ENCODE assay signal across 15 mouse cellular contexts in the genomic region with DNA sequence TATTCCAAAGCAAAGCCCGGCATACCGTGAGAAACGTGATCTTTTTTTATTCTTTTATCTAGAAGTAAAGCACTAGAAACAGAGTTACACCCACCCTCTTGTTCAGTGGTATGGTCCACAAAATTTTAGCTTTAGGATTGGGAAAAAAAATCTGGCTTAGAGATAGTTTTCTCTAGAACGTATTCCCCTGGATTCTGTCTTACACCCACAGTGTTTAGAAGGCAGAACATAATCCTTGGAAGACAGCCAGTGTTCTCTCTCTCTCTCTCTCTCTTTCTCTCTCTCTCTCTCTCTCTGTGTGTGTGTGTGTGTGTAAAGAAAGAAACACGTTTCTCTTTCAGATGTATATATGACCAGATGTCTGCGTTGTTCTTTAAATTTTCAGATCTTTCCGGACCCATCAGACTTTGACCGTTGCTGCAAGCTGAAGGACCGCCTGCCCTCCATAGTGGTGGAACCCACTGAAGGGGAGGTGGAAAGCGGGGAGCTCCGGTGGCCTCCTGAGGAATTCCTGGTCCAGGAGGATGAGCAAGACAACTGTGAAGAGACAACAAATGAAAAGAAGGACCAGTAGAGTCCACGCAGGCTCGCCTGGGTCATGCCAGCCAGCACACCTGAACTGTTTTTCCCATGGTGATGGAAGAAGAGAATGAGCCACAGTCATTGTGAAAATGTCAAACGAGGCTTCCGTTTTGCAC. TPM values are rescaled to one million over a fixed set of nuclear protein-coding genes. Genes with fewer than 3 reads are reported as not detected.
DNase-seq lines count a peak whose midpoint lies in the region; ATAC-seq and TF ChIP-seq lines count a peak whose summit lies in the region.
"Had no signal": no experiment of that assay in that cellular context is flagged by ENCODE, and none has a peak within 500 bp of the region (broad histone marks: within the 10 kb centered on the region; RNA-seq: fewer than 3 reads in every experiment).

No protein-coding gene starts in this region.

- H3K79me2 ChIP-seq in CH12.LX (replicated peaks; ENCODE audit: control insufficient read depth, extremely low read depth, insufficient read depth, poor library complexity, severe bottlenecking), result no peaks in the 10 kb centered on the region

- dilution Hi-C loops in CH12.LX (cut with MboI; ENCODE audit: extremely low pct_ligation_motif_present, extremely low pct_unique_long_range_greater_than_20kb, low sequenced_read_pairs), result no loop called here

- DNase-seq in embryonic facial prominence, embryonic 10.5 days (ENCODE audit: low spot score), result no peak
- DNase-seq in heart, postnatal 36 days, result no peak
- DNase-seq in CH12.LX (ENCODE audit: extremely low read depth), result no peak
- DNase-seq in ovary, adult 18-20 months (ENCODE audit: low spot score), result no peak
- DNase-seq: cerebellum, adult 8-10 months had no signal

- H3K9me3 ChIP-seq in embryonic facial prominence, embryonic 12.5 days, result 0 out of 2 replicates have a peak, but pooled peaks cover 7% of the 10 kb centered on the region
- peaks cover 4% of the 10 kb centered on the region; the same call in 1 of the 2 replicates for H3K9me3 ChIP-seq in embryonic facial prominence, embryonic 10.5 days
- H3K9me3 ChIP-seq in heart, embryonic 16.5 days (replicated peaks; ENCODE audit: control insufficient read depth, low read length), result no peaks in the 10 kb centered on the region
- peaks cover 16% of the 10 kb centered on the region for H3K9me3 ChIP-seq in CH12.LX (replicated peaks; ENCODE audit: low read length)
- H3K9me3 ChIP-seq in stomach, embryonic 15.5 days, result no peaks in the 10 kb centered on the region
- H3K9me3 ChIP-seq in hindbrain, embryonic 16.5 days (ENCODE audit: control insufficient read depth, low read length), result no peaks in the 10 kb centered on the region
- H3K9me3 ChIP-seq: midbrain, embryonic 15.5 days had no signal

- peaks cover 4% of the 10 kb centered on the region; the same call in 1 of the 2 replicates for H3K4me1 ChIP-seq in embryonic facial prominence, embryonic 12.5 days
- peaks cover 22% of the 10 kb centered on the region for H3K4me1 ChIP-seq in embryonic facial prominence, embryonic 10.5 days
- peaks cover 73% of the 10 kb centered on the region for H3K4me1 ChIP-seq in heart, embryonic 16.5 days (ENCODE audit: control insufficient read depth, insufficient read depth, low read length)
- H3K4me1 ChIP-seq in CH12.LX (ENCODE audit: control insufficient read depth in 1 of 2, insufficient read depth in 2 of 2), result peaks cover 19 to 55% of the 10 kb centered on the region in 2 experiments
- H3K4me1 ChIP-seq in stomach, embryonic 15.5 days, result peaks cover 27% of the 10 kb centered on the region
- peaks cover 3% of the 10 kb centered on the region; the same call in 1 of the 2 replicates for H3K4me1 ChIP-seq in hindbrain, embryonic 16.5 days (ENCODE audit: control insufficient read depth, insufficient read depth, low read depth, low read length)

- 0 out of 2 replicates have a peak overlapping the region, but pooled peaks have one; percentile 11 for H3K27ac ChIP-seq in embryonic facial prominence, embryonic 12.5 days
- no peak overlapping the region for H3K27ac ChIP-seq in embryonic facial prominence, embryonic 10.5 days (replicated peaks)
- H3K27ac ChIP-seq in heart, embryonic 16.5 days (ENCODE audit: low read length), result peak overlapping the region; percentile 83
- no peak overlapping the region for H3K27ac ChIP-seq in CH12.LX (ENCODE audit: insufficient read depth, low read depth)
- H3K27ac ChIP-seq in stomach, embryonic 15.5 days, result peak overlapping the region; percentile 72
- H3K27ac ChIP-seq in hindbrain, embryonic 16.5 days (ENCODE audit: low read depth, low read length), result no peak overlapping the region
- H3K27ac ChIP-seq: hindbrain, embryonic 14.5 days; midbrain, embryonic 15.5 days; neural tube, embryonic 12.5 days had no signal

- no peak for ATAC-seq in embryonic facial prominence, embryonic 12.5 days (ENCODE audit: insufficient number of reproducible peaks, insufficient read depth, low FRiP score, low TSS enrichment)
- no peak for ATAC-seq in heart, embryonic 16.5 days (replicated peaks; ENCODE audit: extremely low read depth, insufficient read depth, low FRiP score)
- no peak for ATAC-seq in stomach, embryonic 15.5 days (ENCODE audit: insufficient read depth, low FRiP score, low read depth)
- ATAC-seq in hindbrain, embryonic 16.5 days, result no peak
- ATAC-seq: forebrain, embryonic 16.5 days; midbrain, embryonic 15.5 days; Patski had no signal

- H3K9ac ChIP-seq in embryonic facial prominence, embryonic 12.5 days, result no peak overlapping the region
- H3K9ac ChIP-seq in heart, embryonic 16.5 days (ENCODE audit: low read length), result no peak overlapping the region
- H3K9ac ChIP-seq in CH12.LX (ENCODE audit: insufficient read depth, low read depth), result no peak overlapping the region
- H3K9ac ChIP-seq in stomach, embryonic 15.5 days, result no peak overlapping the region
- H3K9ac ChIP-seq in hindbrain, embryonic 16.5 days (ENCODE audit: low read depth, low read length), result no peak overlapping the region
- H3K9ac ChIP-seq: hindbrain, embryonic 14.5 days; midbrain, embryonic 15.5 days; neural tube, embryonic 12.5 days had no signal

- peak; percentile 55; the same call in 1 of the 2 replicates for TF ChIP-seq EP300 in CH12.LX (IDR thresholded peaks at IDR 0.05; ENCODE audit: low read length)

- in situ Hi-C loops in CH12.LX (cut with MboI; ENCODE audit: low pct_ligation_motif_present, low pct_unique_long_range_greater_than_20kb, low sequenced_read_pairs), result no loop called here

- no peak for TF ChIP-seq RAD21 in CH12.LX (IDR thresholded peaks at IDR 0.05; ENCODE audit: low read depth, low read length)

- intact Hi-C loops in heart, postnatal 36 days (cut with DNase I), result loop anchor here (5.0 kb wide), 1 partner anchor 33 kb away; no protein-coding TSS in a partner anchor

- peaks cover 26% of the 10 kb centered on the region for H3K36me3 ChIP-seq in embryonic facial prominence, embryonic 12.5 days
- H3K36me3 ChIP-seq in embryonic facial prominence, embryonic 10.5 days (replicated peaks), result peaks cover 82% of the 10 kb centered on the region
- H3K36me3 ChIP-seq in heart, embryonic 16.5 days (ENCODE audit: control insufficient read depth, insufficient read depth), result peaks cover 40% of the 10 kb centered on the region
- peaks cover 3 to 37% of the 10 kb centered on the region in 2 experiments for H3K36me3 ChIP-seq in CH12.LX (replicated peaks in 1 of 2; ENCODE audit: control insufficient read depth in 1 of 2, insufficient read depth in 1 of 2, low read length in 1 of 2)
- peaks cover 16% of the 10 kb centered on the region for H3K36me3 ChIP-seq in stomach, embryonic 15.5 days
- peaks cover 20% of the 10 kb centered on the region for H3K36me3 ChIP-seq in hindbrain, embryonic 16.5 days (ENCODE audit: control insufficient read depth, insufficient read depth, low read length)

- H3K27me3 ChIP-seq in embryonic facial prominence, embryonic 12.5 days, result no peaks in the 10 kb centered on the region
- no peaks in the 10 kb centered on the region for H3K27me3 ChIP-seq in embryonic facial prominence, embryonic 10.5 days (replicated peaks; ENCODE audit: low read depth, poor library complexity, severe bottlenecking)
- no peaks in the 10 kb centered on the region for H3K27me3 ChIP-seq in heart, embryonic 16.5 days (ENCODE audit: control insufficient read depth, insufficient read depth, low read length)
- H3K27me3 ChIP-seq in CH12.LX (replicated peaks), result no peaks in the 10 kb centered on the region
- H3K27me3 ChIP-seq in stomach, embryonic 15.5 days (replicated peaks), result no peaks in the 10 kb centered on the region
- no peaks in the 10 kb centered on the region for H3K27me3 ChIP-seq in hindbrain, embryonic 16.5 days (replicated peaks; ENCODE audit: control insufficient read depth, insufficient read depth, low read length)
- H3K27me3 ChIP-seq: midbrain, embryonic 15.5 days; neural tube, embryonic 12.5 days; Patski had no signal

- TF ChIP-seq CTCF in CH12.LX (conservative IDR thresholded peaks at IDR 0.05 in 1 of 2, IDR thresholded peaks at IDR 0.05 in 1 of 2; ENCODE audit: low read depth in 2 of 2, low read length in 2 of 2), result no peak

- 88% methylated on average over 15 of the region's 15 CpGs for WGBS in embryonic facial prominence, embryonic 12.5 days
- 92% methylated on average over 15 of the region's 15 CpGs for WGBS in embryonic facial prominence, embryonic 10.5 days
- WGBS in heart, embryonic 16.5 days, result 67% methylated on average over 15 of the region's 15 CpGs
- 75% methylated on average over 15 of the region's 15 CpGs for WGBS in stomach, embryonic 15.5 days
- WGBS in hindbrain, embryonic 16.5 days, result 89% methylated on average over 15 of the region's 15 CpGs

- no peak for TF ChIP-seq POLR2A in CH12.LX (IDR thresholded peaks at IDR 0.05; ENCODE audit: low read depth, low read length)

- no peak overlapping the region for H3K4me3 ChIP-seq in embryonic facial prominence, embryonic 12.5 days
- no peak overlapping the region for H3K4me3 ChIP-seq in embryonic facial prominence, embryonic 10.5 days
- H3K4me3 ChIP-seq in heart, embryonic 16.5 days (ENCODE audit: low read length), result no peak overlapping the region
- no peak overlapping the region for H3K4me3 ChIP-seq in CH12.LX (replicated peaks in 1 of 3; ENCODE audit: low read depth in 2 of 3, low read length in 2 of 3, poor library complexity in 1 of 3)
- H3K4me3 ChIP-seq in stomach, embryonic 15.5 days (replicated peaks), result no peak overlapping the region
- H3K4me3 ChIP-seq in hindbrain, embryonic 16.5 days (ENCODE audit: low read length), result no peak overlapping the region
- H3K4me3 ChIP-seq: midbrain, embryonic 15.5 days; neural tube, embryonic 12.5 days had no signal

- H3K4me2 ChIP-seq in embryonic facial prominence, embryonic 12.5 days (replicated peaks), result no peak overlapping the region
- no peak overlapping the region for H3K4me2 ChIP-seq in heart, embryonic 16.5 days (ENCODE audit: low read depth, low read length)
- no peak overlapping the region for H3K4me2 ChIP-seq in CH12.LX (ENCODE audit: insufficient read depth, low read depth, poor library complexity, severe bottlenecking)
- no peak overlapping the region for H3K4me2 ChIP-seq in stomach, embryonic 15.5 days
- no peak overlapping the region for H3K4me2 ChIP-seq in hindbrain, embryonic 16.5 days (ENCODE audit: low read length)
- H3K4me2 ChIP-seq: hindbrain, embryonic 14.5 days; liver, embryonic 11.5 days; midbrain, embryonic 15.5 days; neural tube, embryonic 12.5 days had no signal

RNA-seq across cellular contexts. Expression of a gene that starts 20.9 kb away (rescaled TPM):
- polyA plus RNA-seq in embryonic facial prominence, embryonic 12.5 days (2016; fragmentation: Nextera tagmentation; extraction: Ambion mirVana), result 2.1 and 2.6 TPM in 2 replicates
- 2.1 and 2.2 TPM in 2 replicates for polyA plus RNA-seq in embryonic facial prominence, embryonic 10.5 days (2016; fragmentation: Nextera tagmentation; extraction: Ambion mirVana)
- polyA plus RNA-seq in heart, embryonic 16.5 days (2015; fragmentation: Nextera tagmentation; extraction: Ambion mirVana), result 28.4 and 30.1 TPM in 2 replicates
- 100 to 1,000 TPM; 339 to 436 TPM for total RNA-seq in heart, postnatal 36 days (2021)
- 12.2 and 14.4 TPM in 2 replicates for total RNA-seq in CH12.LX (2012; rRNA removed)
- 13.1 and 16.7 TPM in 2 replicates for total RNA-seq in CH12.LX (2014; rRNA removed)
- 26.0 and 30.0 TPM in 2 replicates for polyA plus RNA-seq in CH12.LX (2012; ENCODE audit: insufficient read length, low read depth)
- polyA plus RNA-seq in stomach, embryonic 15.5 days (2015; fragmentation: Nextera tagmentation; extraction: Ambion mirVana), result 5.3 and 6.0 TPM in 2 replicates
- polyA plus RNA-seq in hindbrain, embryonic 16.5 days (2015; fragmentation: Nextera tagmentation; extraction: Ambion mirVana), result 4.5 and 6.5 TPM in 2 replicates

Comparison
In these comparisons a context has a peak if more than half of its experiments do, and no peak if none do; other contexts are left out.
1. H3K27ac ChIP-seq: peak in embryonic facial prominence, embryonic 12.5 days (single experiment), heart, embryonic 16.5 days (single experiment) and stomach, embryonic 15.5 days (single experiment); none in embryonic facial prominence, embryonic 10.5 days (single experiment), CH12.LX (single experiment) and hindbrain, embryonic 16.5 days (single experiment).